Comparison of ENCODE assay signal across 20 mouse cellular contexts in the genomic region with DNA sequence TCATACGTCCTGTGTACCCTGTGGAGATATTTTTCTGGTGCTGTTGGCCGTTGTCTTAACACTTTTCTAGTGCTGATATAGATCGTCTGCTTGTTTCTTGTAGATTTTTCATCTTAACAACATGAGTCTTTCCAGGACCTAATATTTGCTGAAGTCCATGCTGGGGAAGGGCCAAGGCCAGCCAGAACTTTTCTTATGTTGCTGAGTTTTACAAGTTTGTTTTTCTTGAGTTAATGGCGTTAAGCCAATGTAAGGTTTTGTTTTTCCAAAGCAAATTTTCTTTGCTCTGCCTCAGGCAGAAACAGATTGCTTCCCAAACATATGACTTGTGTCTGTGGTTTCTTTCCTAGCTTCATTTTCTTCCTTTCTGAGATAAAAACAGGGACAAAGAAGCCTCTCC.
"Had no signal": no experiment of that assay in that cellular context is flagged by ENCODE, and none has a peak within 500 bp of the region (broad histone marks: within the 10 kb centered on the region; RNA-seq: fewer than 3 reads in every experiment).

No protein-coding gene starts in this region.

- H3K27ac ChIP-seq: layer of hippocampus, adult 2 months; limb, embryonic 10.5 days; limb, embryonic 13.5 days; liver, embryonic 12.5 days; liver, embryonic 15.5 days; macrophage; midbrain, embryonic 12.5 days; midbrain, embryonic 15.5 days; neural tube, embryonic 12.5 days; neural tube, embryonic 15.5 days had no signal

- H3K9ac ChIP-seq: limb, embryonic 13.5 days; liver, embryonic 12.5 days; liver, embryonic 15.5 days; midbrain, embryonic 12.5 days; midbrain, embryonic 15.5 days; neural tube, embryonic 12.5 days; neural tube, embryonic 15.5 days had no signal

- H3K9me3 ChIP-seq: limb, embryonic 10.5 days; limb, embryonic 13.5 days; liver, embryonic 12.5 days; liver, embryonic 15.5 days; midbrain, embryonic 12.5 days; midbrain, embryonic 15.5 days; neural tube, embryonic 12.5 days; neural tube, embryonic 15.5 days had no signal

- DNase-seq: kidney, adult 9 months; layer of hippocampus, adult 9-11 months; liver; lung, adult 2 months; right cerebral cortex, postnatal 25 days; thymus, adult 18-20 months; thymus, postnatal 36 days had no signal

- H3K4me3 ChIP-seq: layer of hippocampus, adult 2 months; limb, embryonic 10.5 days; limb, embryonic 13.5 days; liver, embryonic 12.5 days; liver, embryonic 15.5 days; midbrain, embryonic 12.5 days; midbrain, embryonic 15.5 days; neural tube, embryonic 12.5 days; neural tube, embryonic 15.5 days had no signal

- H3K27me3 ChIP-seq: midbrain, embryonic 12.5 days had no signal

- ATAC-seq: inflammation-experienced regulatory T-cells, adult 6 months; intestine, embryonic 16.5 days; liver, embryonic 12.5 days; lung, postnatal 0 days; midbrain, embryonic 15.5 days had no signal

- H3K4me1 ChIP-seq: liver, embryonic 12.5 days; liver, embryonic 15.5 days had no signal

- H3K36me3 ChIP-seq: limb, embryonic 10.5 days; limb, embryonic 13.5 days; liver, embryonic 12.5 days; liver, embryonic 15.5 days; midbrain, embryonic 12.5 days; midbrain, embryonic 15.5 days; neural tube, embryonic 12.5 days; neural tube, embryonic 15.5 days had no signal

- H3K4me2 ChIP-seq: limb, embryonic 13.5 days; liver, embryonic 12.5 days; liver, embryonic 15.5 days; midbrain, embryonic 12.5 days; midbrain, embryonic 15.5 days; neural tube, embryonic 12.5 days; neural tube, embryonic 15.5 days had no signal
